Mouse (Mus musculus) Patski (cell line): ENCODE measurements around the gene Wdr20. TPM values are rescaled to one million over a fixed set of nuclear protein-coding genes. Genes with fewer than 3 reads are reported as not detected.

ENCODE experiments used
- ATAC-seq: fragments of 100-300 bp; one replicate; pipeline ENCODE4 v1.8.0; 2021
- CTCF ChIA-PET: fragments of 350-600 bp; sonication (Branson Sonifier 250); formaldehyde crosslinking; loops from one replicate; lab custom pipeline; 2022; ENCODE audit warnings: inconsistent platforms; lab: Charles Lee
- POLR2A ChIA-PET: fragments of 350-600 bp; sonication (Branson Sonifier 250); formaldehyde crosslinking; loops from one replicate; lab custom pipeline; 2022; ENCODE audit warnings: antibody characterized with exemption, inconsistent platforms; lab: Charles Lee
- DNase-seq: peaks from one replicate; pipeline ENCODE4 v3.0.0-alpha.2; 2011; ENCODE audit warnings: low read depth, low spot score
- H3K27me3 ChIP-seq: fragments of 371-371 bp; one replicate; pipeline ENCODE4 v1.5.1; 2021
- CTCF ChIP-seq: fragments of 100-300 bp; IDR thresholded peaks from one replicate; pipeline ENCODE4 v1.5.1; 2021
- in situ Hi-C: fragments of 300-500 bp; cut with MboI; formaldehyde crosslinking; loops from 3 replicates; pipeline ENCODE4 v1.11.1; 2018; ENCODE audit warnings: low pct_unique_long_range_greater_than_20kb, mixed read lengths
- polyA plus RNA-seq: library from polyadenylated mRNA; unstranded; gene quantifications from one replicate; pipeline ENCODE4 v1.2.3, GENCODE M21; 2021

The Wdr20 gene
- polyA plus RNA-seq, 1 experiment from 2014 or later, result 30.2 TPM

GRCm38 (mm10) chr12:110808848-110809247, 71.1 kb downstream of the Wdr20 start:
- in situ Hi-C loops, result no loop called here
- peak; percentile 41 for ATAC-seq
- POLR2A ChIA-PET, result interaction anchor here (0.6 to 1.5 kb wide), 5 partner anchors 12 to 71 kb away, joined by 3 to 7 read pairs (median 4); partner anchors contain the start of gene Wdr20
- H3K27me3 ChIP-seq, result no peaks in the 10 kb centered on the region
- DNase-seq, result no peak
- no peak for TF ChIP-seq CTCF
- CTCF ChIA-PET, result interaction anchor here (1.2 to 1.7 kb wide), 3 partner anchors 10 to 106 kb away, joined by 3 to 6 read pairs (median 5); partner anchors contain the start of gene Hsp90aa1

- CTCF ChIA-PET, result no interaction called here
- DNase-seq (no peak), ATAC-seq (no peak)
- in situ Hi-C loops, result no loop called here
- no peaks in the 10 kb centered on the region for H3K27me3 ChIP-seq
- POLR2A ChIA-PET, result no interaction called here
- TF ChIP-seq CTCF, result no peak
Observed at GRCm38 (mm10) chr12:110813132-110813531, 75.4 kb downstream of the Wdr20 start.

- ChIA-PET POLR2A (no interaction called here), CTCF (no interaction called here)
- TF ChIP-seq CTCF, result no peak
- no peak for ATAC-seq
- no peak for DNase-seq
- in situ Hi-C loops, result no loop called here
- no peaks in the 10 kb centered on the region for H3K27me3 ChIP-seq
Observed at GRCm38 (mm10) chr12:110813624-110814023, 75.9 kb downstream of the Wdr20 start.

GRCm38 (mm10) chr12:110814924-110815323, 77.2 kb downstream of the Wdr20 start:
- H3K27me3 ChIP-seq, result no peaks in the 10 kb centered on the region
- in situ Hi-C loops, result no loop called here
- DNase-seq (no peak), ATAC-seq (no peak)
- CTCF ChIA-PET, result no interaction called here
- TF ChIP-seq CTCF, result no peak
- POLR2A ChIA-PET, result no interaction called here

- H3K27me3 ChIP-seq, result no peaks in the 10 kb centered on the region
- ChIA-PET CTCF (no interaction called here), POLR2A (no interaction called here)
- ATAC-seq, result no peak
- no peak for TF ChIP-seq CTCF
- DNase-seq, result no peak
- in situ Hi-C loops, result no loop called here
Observed at GRCm38 (mm10) chr12:110816833-110817232, 79.1 kb downstream of the Wdr20 start.

- DNase-seq (no peak), ATAC-seq (no peak)
- POLR2A ChIA-PET, result no interaction called here
- CTCF ChIA-PET, result no interaction called here
- no peak for TF ChIP-seq CTCF
- no peaks in the 10 kb centered on the region for H3K27me3 ChIP-seq
- in situ Hi-C loops, result no loop called here
Observed at GRCm38 (mm10) chr12:110819367-110819766, 81.6 kb downstream of the Wdr20 start.

- no peak for TF ChIP-seq CTCF
- DNase-seq (no peak), ATAC-seq (no peak)
- ChIA-PET POLR2A (no interaction called here), CTCF (no interaction called here)
- in situ Hi-C loops, result no loop called here
- no peaks in the 10 kb centered on the region for H3K27me3 ChIP-seq
Observed at GRCm38 (mm10) chr12:110821787-110822186, 84.0 kb downstream of the Wdr20 start.

GRCm38 (mm10) chr12:110822366-110822765, 84.6 kb downstream of the Wdr20 start:
- in situ Hi-C loops, result no loop called here
- TF ChIP-seq CTCF, result no peak
- DNase-seq, result no peak
- CTCF ChIA-PET, result no interaction called here
- POLR2A ChIA-PET, result interaction anchor here (0.7 kb wide), 1 partner anchor 59 kb away, joined by 3 read pairs; no protein-coding TSS in a partner anchor
- ATAC-seq, result no peak
- no peaks in the 10 kb centered on the region for H3K27me3 ChIP-seq

- DNase-seq (no peak), ATAC-seq (no peak)
- in situ Hi-C loops, result no loop called here
- ChIA-PET CTCF (interaction anchor here (0.8 to 1.7 kb wide), 2 partner anchors 19 to 126 kb away, joined by 3 read pairs; no protein-coding TSS in a partner anchor), POLR2A (interaction anchor here (1.0 kb wide), 1 partner anchor 20 kb away, joined by 3 read pairs; no protein-coding TSS in a partner anchor)
- no peaks in the 10 kb centered on the region for H3K27me3 ChIP-seq
- TF ChIP-seq CTCF, result no peak
Observed at GRCm38 (mm10) chr12:110828908-110829307, 91.2 kb downstream of the Wdr20 start.

- ChIA-PET CTCF (no interaction called here), POLR2A (no interaction called here)
- no peak for TF ChIP-seq CTCF
- no peaks in the 10 kb centered on the region for H3K27me3 ChIP-seq
- ATAC-seq, result no peak
- no peak for DNase-seq
- in situ Hi-C loops, result no loop called here
Observed at GRCm38 (mm10) chr12:110830293-110831024, 92.7 kb downstream of the Wdr20 start.

- TF ChIP-seq CTCF, result no peak
- ChIA-PET POLR2A (no interaction called here), CTCF (no interaction called here)
- no peak for DNase-seq
- in situ Hi-C loops, result no loop called here
- ATAC-seq, result no peak
- H3K27me3 ChIP-seq, result no peaks in the 10 kb centered on the region
Observed at GRCm38 (mm10) chr12:110835182-110835581, 97.4 kb downstream of the Wdr20 start.
